Mouse (Mus musculus): ENCODE data around the gene Lrrc28.

Gene Lrrc28

GRCm38 (mm10) chr7:67596322-67596721 lies 48.7 kb downstream of the Lrrc28 start:
- no peak for DNase-seq (ENCODE audit: low read depth, low spot score)

DNA sequence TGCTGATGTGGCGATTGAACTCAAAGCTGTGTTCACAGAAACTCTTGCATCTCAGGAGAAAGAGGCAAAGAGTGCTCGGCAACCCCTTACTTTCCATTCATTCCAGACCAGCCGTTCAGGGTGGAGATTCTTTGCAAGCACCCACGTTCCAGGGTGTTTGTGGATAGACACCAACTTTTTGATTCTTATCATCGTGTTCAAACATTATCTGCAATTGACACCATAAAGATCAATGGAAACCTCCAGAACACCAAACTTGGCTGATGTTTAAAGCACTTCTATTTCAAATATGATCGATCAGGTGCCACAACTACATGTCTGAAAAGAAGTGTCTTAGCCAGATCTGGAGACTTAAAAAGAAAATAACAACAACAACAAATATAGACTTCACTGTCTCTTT lies 51.2 kb downstream of the Lrrc28 start:
- no peak for DNase-seq (ENCODE audit: low read depth, low spot score)

GRCm38 (mm10) chr7:67592670-67593069 lies 52.4 kb downstream of the Lrrc28 start:
- DNase-seq (ENCODE audit: low read depth, low spot score): peak; percentile 53

DNA sequence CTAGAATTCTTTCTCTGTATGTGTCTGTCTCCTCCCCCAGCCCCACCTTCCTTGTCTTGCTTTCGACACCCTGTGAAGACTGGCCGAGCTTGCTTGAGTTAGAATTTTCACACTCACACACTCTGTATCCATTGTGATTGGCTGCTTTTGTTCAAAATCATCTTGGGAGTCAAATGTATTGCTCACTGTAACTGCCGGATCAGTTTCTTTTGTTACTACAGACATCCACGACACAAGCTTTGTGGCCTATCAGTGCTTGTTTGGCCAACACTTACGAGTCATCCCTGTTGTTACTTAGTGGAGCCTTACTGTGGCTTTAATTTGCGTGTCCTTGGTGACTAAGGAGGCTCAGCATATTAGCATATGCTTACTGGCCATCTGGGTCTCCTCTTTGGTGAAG lies 56.3 kb downstream of the Lrrc28 start:
- no peak for DNase-seq (ENCODE audit: low read depth, low spot score)

GRCm38 (mm10) chr7:67586479-67586878 lies 58.6 kb downstream of the Lrrc28 start:
- DNase-seq (ENCODE audit: low read depth, low spot score): no peak

GRCm38 (mm10) chr7:67583852-67584251 lies 61.2 kb downstream of the Lrrc28 start:
- DNase-seq (ENCODE audit: low read depth, low spot score): no peak

DNA sequence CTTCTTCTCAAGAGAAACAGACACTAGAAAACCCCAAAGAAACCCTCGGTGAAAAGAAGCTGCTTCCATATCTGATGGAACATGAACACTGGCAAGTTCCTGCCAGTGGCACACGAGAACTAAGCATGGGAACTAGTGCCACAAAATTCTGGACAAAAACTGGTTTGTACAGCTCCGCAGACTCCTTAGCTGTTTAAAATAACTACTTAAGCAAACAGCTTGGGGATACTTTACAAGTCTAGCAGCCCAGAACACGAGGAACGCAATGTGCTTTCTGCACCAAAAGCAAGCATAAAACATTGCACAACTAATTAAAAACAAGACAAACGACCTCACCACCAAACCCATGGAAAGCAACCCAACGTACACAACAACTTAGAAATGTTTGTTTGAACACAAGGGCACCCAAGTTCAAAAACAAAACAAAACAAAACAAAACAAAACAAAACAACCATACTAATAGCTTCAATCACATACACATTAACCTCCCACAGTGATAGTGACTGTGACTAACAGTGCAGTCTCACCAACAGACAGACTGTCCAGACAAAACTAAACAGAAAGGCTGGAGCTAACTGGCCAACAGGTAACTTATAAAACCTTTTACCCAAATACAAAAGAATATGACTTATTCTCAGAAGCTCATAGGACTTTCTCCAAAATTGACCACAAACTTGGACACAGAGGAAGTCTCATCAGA lies 66.1 kb downstream of the Lrrc28 start:
- peak; percentile 57 for DNase-seq (ENCODE audit: low read depth, low spot score)

GRCm38 (mm10) chr7:67578044-67578443 lies 67.0 kb downstream of the Lrrc28 start:
- no peak for DNase-seq (ENCODE audit: low read depth, low spot score)

- DNase-seq (ENCODE audit: low read depth, low spot score): peak; percentile 47
Observed at GRCm38 (mm10) chr7:67566510-67567237, 78.4 kb downstream of the Lrrc28 start.

GRCm38 (mm10) chr7:67565132-67565531 lies 79.9 kb downstream of the Lrrc28 start:
- no peak for DNase-seq (ENCODE audit: low read depth, low spot score)

DNA sequence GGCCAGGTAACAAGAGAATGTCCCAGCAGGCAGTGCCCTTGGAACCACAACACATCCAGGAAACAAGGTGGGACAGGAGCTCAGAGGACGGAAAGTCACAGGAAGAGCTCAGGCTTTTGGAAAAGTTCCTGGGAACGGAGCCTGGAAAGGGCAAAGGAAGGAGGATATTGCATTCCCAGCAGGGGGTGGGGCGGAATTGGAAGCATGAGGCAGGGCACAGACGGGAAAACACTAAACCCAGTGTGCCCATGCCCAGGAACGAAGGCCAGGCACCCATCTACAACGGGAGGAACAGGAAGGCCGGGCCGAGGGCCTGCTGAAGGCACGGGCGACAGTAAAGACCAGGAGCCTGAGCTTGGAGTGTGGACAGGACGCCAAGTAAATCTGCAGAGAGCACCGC lies 82.9 kb downstream of the Lrrc28 start:
- DNase-seq (ENCODE audit: low read depth, low spot score): peak; percentile 91

GRCm38 (mm10) chr7:67559486-67559885 lies 85.6 kb downstream of the Lrrc28 start:
- DNase-seq (ENCODE audit: low read depth, low spot score): no peak

GRCm38 (mm10) chr7:67558230-67558629 lies 86.8 kb downstream of the Lrrc28 start:
- no peak for DNase-seq (ENCODE audit: low read depth, low spot score)

DNA sequence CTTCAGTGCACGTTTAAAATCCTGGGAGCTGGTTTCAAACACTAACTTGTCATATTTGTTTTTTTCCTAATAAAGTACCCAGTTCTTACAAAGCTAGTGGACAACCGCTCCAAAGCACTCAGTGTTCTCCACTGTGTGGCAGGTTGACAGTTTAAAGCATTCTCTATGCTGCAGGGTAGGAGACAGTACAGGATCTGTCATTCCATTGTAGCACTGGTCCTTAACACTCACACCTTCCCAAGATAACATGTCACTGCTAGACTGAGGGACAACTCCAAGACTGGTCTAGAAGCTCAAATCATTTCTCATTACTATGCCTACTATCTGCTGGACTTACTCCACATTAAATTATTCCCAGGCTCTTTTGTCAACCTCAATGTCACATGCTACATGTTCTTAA lies 90.2 kb downstream of the Lrrc28 start:
- DNase-seq (ENCODE audit: low read depth, low spot score): no peak

DNA sequence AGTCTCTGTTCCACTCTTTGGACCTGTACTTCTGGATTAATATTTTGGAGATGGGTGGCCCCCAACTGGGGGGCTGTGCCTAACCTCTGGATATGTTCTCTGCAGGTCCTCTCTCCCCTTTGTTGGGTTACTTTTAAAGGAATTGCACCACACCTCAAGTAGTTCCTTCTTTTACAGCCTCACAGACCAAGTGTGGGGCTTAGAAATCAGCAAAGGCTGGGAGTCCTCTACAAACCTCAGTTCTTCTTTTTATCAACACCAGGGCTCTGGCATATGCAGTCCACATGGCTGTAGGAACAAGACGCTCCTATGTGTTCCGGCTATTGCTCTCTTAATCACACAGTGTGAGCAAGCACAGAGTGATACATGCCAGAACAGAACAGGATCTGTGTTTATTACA lies 93.8 kb downstream of the Lrrc28 start:
- peak; percentile 27 for DNase-seq (ENCODE audit: low read depth, low spot score)

DNA sequence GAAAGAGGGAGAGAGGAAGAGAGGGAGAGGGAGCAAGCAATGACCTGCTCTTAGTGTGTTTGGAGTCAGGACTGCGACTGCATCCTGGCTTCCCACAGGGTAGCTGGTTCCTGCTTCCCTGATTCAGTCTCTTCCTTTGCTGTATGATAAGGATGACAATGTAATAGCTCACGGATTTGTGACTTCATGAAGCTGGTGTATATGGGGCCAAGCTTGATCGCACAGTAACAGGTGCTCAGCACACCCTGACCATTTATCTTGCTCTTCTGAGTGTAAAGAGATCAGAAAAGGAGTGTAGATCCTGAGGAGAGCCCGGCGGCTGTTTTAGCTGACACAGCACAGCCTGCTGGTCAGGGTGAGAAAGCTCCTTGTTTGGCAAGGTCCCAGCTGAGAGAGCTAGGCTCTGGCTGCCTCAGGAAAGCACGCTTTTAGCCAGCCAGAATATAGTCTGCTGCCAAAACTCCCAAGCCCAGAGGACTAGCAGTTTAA lies 96.0 kb downstream of the Lrrc28 start:
- peak; percentile 98 for DNase-seq (ENCODE audit: low read depth, low spot score)

- peak; percentile 77 for DNase-seq (ENCODE audit: low read depth, low spot score)
Observed at GRCm38 (mm10) chr7:67548599-67549041, 96.4 kb downstream of the Lrrc28 start.

GRCm38 (mm10) chr7:67546282-67546681 lies 98.8 kb downstream of the Lrrc28 start:
- no peak for DNase-seq (ENCODE audit: low read depth, low spot score)

DNA sequence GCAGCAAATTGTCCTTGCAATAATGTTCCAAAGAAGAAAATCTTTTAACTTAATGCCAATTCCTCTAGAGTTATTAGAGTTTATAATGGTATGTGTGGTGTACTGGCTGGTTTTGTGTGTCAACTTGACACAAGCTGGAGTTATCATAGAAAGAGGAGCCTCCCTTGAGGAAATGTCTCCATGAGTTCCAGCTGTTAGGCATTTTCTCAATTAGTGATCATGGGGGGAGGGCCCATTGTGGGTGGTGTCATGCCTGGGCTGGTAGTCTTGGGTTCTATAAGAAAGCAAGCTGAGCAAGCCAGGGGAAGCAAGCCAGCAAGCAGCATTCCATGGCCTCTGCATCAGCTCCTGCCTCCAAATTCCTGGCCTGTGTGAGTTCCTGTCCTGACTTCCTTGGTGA lies 100.5 kb downstream of the Lrrc28 start:
- no peak for DNase-seq (ENCODE audit: low read depth, low spot score)

- peak; percentile 84 for DNase-seq (ENCODE audit: low read depth, low spot score)
Observed at GRCm38 (mm10) chr7:67543641-67544040, 101.4 kb downstream of the Lrrc28 start.

DNA sequence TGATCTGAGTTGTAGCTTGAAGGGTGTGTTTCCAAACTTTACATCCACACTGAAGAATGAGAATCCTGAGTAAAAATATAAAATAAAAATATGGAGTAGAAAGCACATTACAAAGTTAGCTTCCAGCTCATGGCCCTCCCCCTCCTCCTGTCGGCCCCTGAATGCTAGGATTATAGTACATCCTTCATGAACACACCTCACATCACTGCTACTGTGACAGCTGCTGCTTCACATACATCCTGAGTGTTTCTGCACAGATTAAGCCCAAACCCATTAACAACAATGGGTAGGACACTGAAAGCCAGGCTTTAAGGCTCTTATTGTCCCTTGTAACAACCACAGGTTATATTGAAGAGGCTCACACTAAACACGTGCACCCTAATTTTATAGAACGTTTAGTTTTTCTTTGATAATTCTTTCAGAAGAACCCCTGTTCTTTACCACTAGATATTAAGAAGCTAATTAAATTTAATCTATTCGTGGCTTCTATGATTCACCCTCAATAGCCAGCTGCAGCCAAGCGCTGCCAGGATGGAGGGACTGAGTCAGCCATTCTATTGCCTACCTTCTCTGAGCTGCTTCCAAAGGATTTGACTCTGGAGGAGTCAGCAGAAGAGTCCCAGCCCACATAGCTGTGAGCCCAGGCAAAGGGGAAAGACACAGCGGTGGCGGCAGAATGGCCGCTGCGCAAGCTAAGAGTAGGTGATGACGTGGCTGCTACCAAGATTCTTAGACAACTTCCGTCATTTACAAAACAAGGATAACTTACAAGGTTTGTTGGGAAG lies 108.3 kb downstream of the Lrrc28 start:
- peak; percentile 82 for DNase-seq (ENCODE audit: low read depth, low spot score)

DNA sequence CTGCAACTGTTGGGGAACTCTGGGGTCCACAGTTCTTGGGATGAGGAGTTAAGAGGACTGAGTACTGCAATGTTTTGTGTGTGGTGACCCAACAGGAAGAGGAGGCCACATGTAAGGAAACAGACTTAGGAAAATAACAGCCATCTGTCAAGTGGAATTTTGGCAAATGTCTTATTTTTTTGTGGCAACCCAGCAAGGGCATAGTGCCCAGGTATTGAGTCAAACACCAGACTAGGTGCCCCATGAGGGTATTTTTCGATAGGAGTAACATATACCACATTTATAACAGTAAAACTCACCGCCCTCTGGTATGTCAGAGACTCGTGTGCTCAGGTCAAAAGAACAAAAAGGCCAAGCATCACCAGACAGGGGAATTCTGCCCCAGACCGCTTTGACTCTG lies 109.1 kb downstream of the Lrrc28 start:
- peak; percentile 75 for DNase-seq (ENCODE audit: low read depth, low spot score)
